Mouse (Mus musculus) megakaryocyte, adult 5-6 weeks (primary cell): Measurements from ENCODE around the gene Mrpl51. TPM values are rescaled to one million over a fixed set of nuclear protein-coding genes. Genes with fewer than 3 reads are reported as not detected.

Experiments used
- ATAC-seq: 2 replicates; pipeline ENCODE4 v1.8.0; 2016; ENCODE audit warnings: mild to moderate bottlenecking, inconsistent platforms; ENCODE audit not compliant: poor library complexity, severe bottlenecking
- total RNA-seq, 2 experiments: library from RNA; stranded (forward) in 1 of 2; stranded (reverse) in 1 of 2; fragments of 153-499, 151-499 nt in 1 of 2; fragments of 221-1000, 200-1000 nt in 1 of 2; gene quantifications; 2 replicates each; pipeline versions ENCODE4 v1.2.3 to v1.2.4; 2015 to 2017

Mrpl51 gene
- total RNA-seq (2015) (91.9 and 106 TPM in 2 replicates), total RNA-seq (2017) (72.8 and 81.9 TPM in 2 replicates)

GRCm38 (mm10) chr6:125191332-125192015, at the start of gene Mrpl51, which contains the start of gene Ncapd2:
TSS of gene Mrpl51 (plus strand) at chr6:125191801.
TSS of gene Ncapd2 (minus strand) at chr6:125191701.
- ATAC-seq = peak; percentile 94

- ATAC-seq = no peak
Measured at GRCm38 (mm10) chr6:125142436-125142835, 49.2 kb upstream of the Mrpl51 start.

GRCm38 (mm10) chr6:125143128-125143527, 48.5 kb upstream of the Mrpl51 start:
- no peak for ATAC-seq

- no peak for ATAC-seq
Measured at GRCm38 (mm10) chr6:125143904-125144303, 47.7 kb upstream of the Mrpl51 start.

- ATAC-seq = peak; percentile 91
Measured at GRCm38 (mm10) chr6:125145001-125145400, 46.6 kb upstream of the Mrpl51 start, which contains the start of gene Iffo1. TSS of gene Iffo1 (plus strand) at chr6:125145241.

GRCm38 (mm10) chr6:125145479-125145951, 46.1 kb upstream of the Mrpl51 start:
- ATAC-seq = no peak

- ATAC-seq = no peak
Measured at GRCm38 (mm10) chr6:125146148-125146547, 45.5 kb upstream of the Mrpl51 start.

- ATAC-seq = peak; percentile 60
Measured at GRCm38 (mm10) chr6:125146797-125147196, 44.8 kb upstream of the Mrpl51 start.

- no peak for ATAC-seq
Measured at GRCm38 (mm10) chr6:125147329-125147728, 44.3 kb upstream of the Mrpl51 start.

- 0 out of 2 replicates have a peak, but pooled peaks have one; percentile 5 for ATAC-seq
Measured at GRCm38 (mm10) chr6:125148251-125148925, 43.2 kb upstream of the Mrpl51 start.

GRCm38 (mm10) chr6:125148926-125149568, 42.6 kb upstream of the Mrpl51 start:
- ATAC-seq = no peak

- ATAC-seq = no peak
Measured at GRCm38 (mm10) chr6:125149569-125149950, 42.0 kb upstream of the Mrpl51 start.

GRCm38 (mm10) chr6:125152212-125153017, 39.2 kb upstream of the Mrpl51 start:
- peak; percentile 73 for ATAC-seq

- ATAC-seq = no peak
Measured at GRCm38 (mm10) chr6:125153018-125153389, 38.6 kb upstream of the Mrpl51 start.

- ATAC-seq = no peak
Measured at GRCm38 (mm10) chr6:125153682-125154081, 37.9 kb upstream of the Mrpl51 start.

- ATAC-seq = no peak
Measured at GRCm38 (mm10) chr6:125154550-125154949, 37.1 kb upstream of the Mrpl51 start.

- ATAC-seq = no peak
Measured at GRCm38 (mm10) chr6:125155262-125155661, 36.3 kb upstream of the Mrpl51 start.

- no peak for ATAC-seq
Measured at GRCm38 (mm10) chr6:125156491-125156890, 35.1 kb upstream of the Mrpl51 start.

GRCm38 (mm10) chr6:125156903-125157614, 34.5 kb upstream of the Mrpl51 start:
- no peak for ATAC-seq

- no peak for ATAC-seq
Measured at GRCm38 (mm10) chr6:125158944-125159492, 32.6 kb upstream of the Mrpl51 start.
